Mouse (Mus musculus) left cerebral cortex, adult 2 months (tissue): ENCODE measurements at regions not wholly inside any gene's neighbourhood (a gene's known extent, or its start where the extent isn't known, plus 50 kb on each side); places are given as distances from the start of the nearest gene placed in this dataset.

Experiments used
- DNase-seq, 2 experiments: peaks; one replicate each; pipeline ENCODE4 v3.0.0; 2021 to 2022; ENCODE audit warnings: low spot score in 2 of 2, mixed read lengths in 1 of 2; ENCODE audit errors: extremely low spot score in 1 of 2
- H3K27ac ChIP-seq: fragments of 200-600 bp; 2 replicates; pipeline ENCODE4 v1.8.1; 2022
- H3K4me3 ChIP-seq: fragments of 200-600 bp; 2 replicates; pipeline ENCODE4 v1.8.1; 2022
- CTCF ChIP-seq: fragments of 200-600 bp; IDR thresholded peaks from 2 replicates; pipeline ENCODE4 v1.8.1; 2022; ENCODE audit warnings: antibody characterized with exemption, mild to moderate bottlenecking, moderate library complexity
- intact Hi-C: fragments of 180-260 bp; cut with DNase I; formaldehyde crosslinking; loops from one replicate; pipeline ENCODE4 v1.15.1; 2025

- intact Hi-C loops, result no loop called here
- no peak for DNase-seq
- Histone ChIP-seq H3K27ac (no peak overlapping the region), H3K4me3 (no peak overlapping the region)
- no peak for TF ChIP-seq CTCF
Observed at GRCm38 (mm10) chr13:37506701-37507100, 161.7 kb downstream of the Ly86 start.

GRCm38 (mm10) chr13:37507146-37507545, 162.1 kb downstream of the Ly86 start:
- Histone ChIP-seq H3K4me3 (no peak overlapping the region), H3K27ac (no peak overlapping the region)
- intact Hi-C loops, result no loop called here
- no peak for DNase-seq
- TF ChIP-seq CTCF, result no peak

GRCm38 (mm10) chr13:37508385-37509351, 163.7 kb downstream of the Ly86 start:
- Histone ChIP-seq H3K4me3 (no peak overlapping the region), H3K27ac (peak overlapping the region; percentile 32; the same call in 1 of the 2 replicates)
- intact Hi-C loops, result no loop called here
- TF ChIP-seq CTCF, result no peak
- no peak for DNase-seq

- no peak for TF ChIP-seq CTCF
- Histone ChIP-seq H3K4me3 (no peak overlapping the region), H3K27ac (no peak overlapping the region)
- intact Hi-C loops, result no loop called here
- DNase-seq, result no peak
Observed at GRCm38 (mm10) chr13:37509352-37509851, 164.4 kb downstream of the Ly86 start.

- Histone ChIP-seq H3K4me3 (no peak overlapping the region), H3K27ac (no peak overlapping the region)
- DNase-seq, result no peak
- intact Hi-C loops, result no loop called here
- no peak for TF ChIP-seq CTCF
Observed at GRCm38 (mm10) chr13:37510511-37510910, 165.5 kb downstream of the Ly86 start.

- H3K27ac ChIP-seq, result no peak overlapping the region
- DNase-seq, result no peak
- intact Hi-C loops, result no loop called here
- no peak for TF ChIP-seq CTCF
- no peak overlapping the region for H3K4me3 ChIP-seq
Observed at GRCm38 (mm10) chr13:37511006-37511405, 166.0 kb downstream of the Ly86 start.

- DNase-seq, result no peak
- no peak overlapping the region for H3K4me3 ChIP-seq
- TF ChIP-seq CTCF, result no peak
- intact Hi-C loops, result no loop called here
- H3K27ac ChIP-seq, result no peak overlapping the region
Observed at GRCm38 (mm10) chr13:37511406-37511805, 166.4 kb downstream of the Ly86 start.

- Histone ChIP-seq H3K4me3 (no peak overlapping the region), H3K27ac (no peak overlapping the region)
- no peak for TF ChIP-seq CTCF
- DNase-seq, result no peak
- intact Hi-C loops, result no loop called here
Observed at GRCm38 (mm10) chr13:37512781-37513180, 167.8 kb downstream of the Ly86 start.

- Histone ChIP-seq H3K27ac (peak overlapping the region; percentile 83; the same call in 1 of the 2 replicates), H3K4me3 (no peak overlapping the region)
- intact Hi-C loops, result no loop called here
- no peak for DNase-seq
- no peak for TF ChIP-seq CTCF
Observed at GRCm38 (mm10) chr13:37513206-37513904, 168.3 kb downstream of the Ly86 start.

- H3K4me3 ChIP-seq, result no peak overlapping the region
- peak overlapping the region; percentile 83 for H3K27ac ChIP-seq
Observed at GRCm38 (mm10) chr13:37513905-37514607, 169.0 kb downstream of the Ly86 start.

GRCm38 (mm10) chr13:37514641-37515305, 169.8 kb downstream of the Ly86 start:
- intact Hi-C loops, result no loop called here
- DNase-seq, result no peak
- Histone ChIP-seq H3K27ac (peak overlapping the region; percentile 83), H3K4me3 (no peak overlapping the region)
- no peak for TF ChIP-seq CTCF

More at GRCm38 (mm10) chr13:37513905-37514607, 169.0 kb downstream of the Ly86 start:
- DNase-seq, result peak; percentile 28 to 46
- no peak for TF ChIP-seq CTCF
- intact Hi-C loops, result no loop called here
